Comparison of ENCODE assay signal across 9 mouse cellular contexts in the genomic region with DNA sequence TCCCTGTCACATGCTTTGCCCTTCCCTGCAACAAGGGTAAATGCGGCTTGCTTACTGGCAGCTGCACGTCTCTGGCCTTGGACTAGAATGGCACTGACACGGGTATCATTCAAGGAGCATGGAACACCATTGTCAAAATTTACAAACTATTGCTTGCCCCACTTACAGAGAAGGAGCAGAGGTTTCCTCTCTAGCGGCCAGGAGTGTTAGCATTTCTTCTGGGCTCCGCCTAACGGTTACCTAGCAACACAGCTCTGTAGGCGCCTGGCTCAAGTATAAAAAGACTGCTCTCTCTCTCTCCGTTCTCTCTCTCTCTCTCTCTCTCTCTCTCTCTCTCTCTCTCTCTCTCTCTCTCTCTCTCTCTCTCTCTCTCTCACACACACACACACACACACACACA. TPM values are rescaled to one million over a fixed set of nuclear protein-coding genes. Genes with fewer than 3 reads are reported as not detected.
DNase-seq lines count a peak whose midpoint lies in the region; ATAC-seq and TF ChIP-seq lines count a peak whose summit lies in the region.
"Had no signal": no experiment of that assay in that cellular context is flagged by ENCODE, and none has a peak within 500 bp of the region (broad histone marks: within the 10 kb centered on the region; RNA-seq: fewer than 3 reads in every experiment).

No protein-coding gene starts in this region.

- no peak for TF ChIP-seq POLR2A in cerebellum, adult 2 months (IDR thresholded peaks at IDR 0.05; ENCODE audit: borderline replicate concordance, insufficient read depth, low read length)

- H3K27me3 ChIP-seq in neural tube, embryonic 12.5 days (replicated peaks): no peaks in the 10 kb centered on the region
- H3K27me3 ChIP-seq in neural tube, embryonic 15.5 days (replicated peaks): no peaks in the 10 kb centered on the region
- no peaks in the 10 kb centered on the region for H3K27me3 ChIP-seq in forebrain, embryonic 14.5 days (replicated peaks; ENCODE audit: control insufficient read depth, insufficient read depth, low read length)
- H3K27me3 ChIP-seq in midbrain, embryonic 16.5 days (ENCODE audit: control insufficient read depth, insufficient read depth, low read depth, low read length): no peaks in the 10 kb centered on the region
- H3K27me3 ChIP-seq in cerebellum, adult 2 months (ENCODE audit: control insufficient read depth, insufficient read depth, low read length): no peaks in the 10 kb centered on the region

- H3K36me3 ChIP-seq in neural tube, embryonic 12.5 days: no peaks in the 10 kb centered on the region
- H3K36me3 ChIP-seq in neural tube, embryonic 15.5 days: no peaks in the 10 kb centered on the region
- no peaks in the 10 kb centered on the region for H3K36me3 ChIP-seq in forebrain, embryonic 14.5 days (ENCODE audit: control insufficient read depth, insufficient read depth, low read length)
- no peaks in the 10 kb centered on the region for H3K36me3 ChIP-seq in midbrain, embryonic 16.5 days (ENCODE audit: control insufficient read depth, insufficient read depth, low read length)

- no peak overlapping the region for H3K27ac ChIP-seq in neural tube, embryonic 12.5 days
- no peak overlapping the region for H3K27ac ChIP-seq in neural tube, embryonic 15.5 days (replicated peaks)
- peak overlapping the region; percentile 27; the same call in 1 of the 2 replicates for H3K27ac ChIP-seq in forebrain, embryonic 14.5 days (ENCODE audit: low read depth, low read length)
- H3K27ac ChIP-seq in midbrain, embryonic 16.5 days (ENCODE audit: low read length): 0 out of 2 replicates have a peak overlapping the region, but pooled peaks have one; percentile 43
- no peak overlapping the region for H3K27ac ChIP-seq in cerebellum, adult 2 months (ENCODE audit: insufficient read depth, low read length)

- no peaks in the 10 kb centered on the region for H3K9me3 ChIP-seq in neural tube, embryonic 12.5 days
- H3K9me3 ChIP-seq in neural tube, embryonic 15.5 days (replicated peaks): no peaks in the 10 kb centered on the region
- H3K9me3 ChIP-seq in forebrain, embryonic 14.5 days (replicated peaks; ENCODE audit: control insufficient read depth, low read length): no peaks in the 10 kb centered on the region
- H3K9me3 ChIP-seq in midbrain, embryonic 16.5 days (replicated peaks; ENCODE audit: control insufficient read depth, low read length, poor library complexity, severe bottlenecking): no peaks in the 10 kb centered on the region

- ATAC-seq in frontal cortex, adult (ENCODE audit: low TSS enrichment): peak; percentile 50; the same call in 1 of the 2 replicates
- ATAC-seq in neural tube, embryonic 12.5 days (ENCODE audit: low FRiP score, low read depth): no peak
- ATAC-seq in neural tube, embryonic 15.5 days (ENCODE audit: low FRiP score): no peak
- no peak for ATAC-seq in forebrain, embryonic 14.5 days
- no peak for ATAC-seq in midbrain, embryonic 16.5 days

- DNase-seq in frontal cortex, postnatal 14 days (ENCODE audit: low spot score in 2 of 2): no peak
- DNase-seq in forebrain, embryonic 14.5 days (ENCODE audit: low spot score): peak; percentile 82
- no peak for DNase-seq in c-Kit-positive CD71-positive TER-119-positive erythroid progenitor cells, embryonic 14.5 days (ENCODE audit: low spot score)
- no peak for DNase-seq in cerebellum, adult 2 months
- DNase-seq: layer of hippocampus, adult 9-11 months had no signal

- no peak overlapping the region for H3K4me3 ChIP-seq in neural tube, embryonic 12.5 days
- no peak overlapping the region for H3K4me3 ChIP-seq in neural tube, embryonic 15.5 days (replicated peaks)
- no peak overlapping the region for H3K4me3 ChIP-seq in forebrain, embryonic 14.5 days (ENCODE audit: low read depth, low read length)
- H3K4me3 ChIP-seq in midbrain, embryonic 16.5 days (ENCODE audit: low read depth, low read length): no peak overlapping the region
- H3K4me3 ChIP-seq in cerebellum, adult 2 months (replicated peaks; ENCODE audit: insufficient read depth, low read depth, low read length): no peak overlapping the region

- H3K4me2 ChIP-seq in neural tube, embryonic 12.5 days (replicated peaks): peak overlapping the region; percentile 24
- H3K4me2 ChIP-seq in neural tube, embryonic 15.5 days: no peak overlapping the region
- peak overlapping the region; percentile 12; the same call in 1 of the 2 replicates for H3K4me2 ChIP-seq in forebrain, embryonic 14.5 days (ENCODE audit: low read length)
- H3K4me2 ChIP-seq in midbrain, embryonic 16.5 days (ENCODE audit: low read length): peak overlapping the region; percentile 13; the same call in 1 of the 2 replicates

- no peak for TF ChIP-seq CTCF in cerebellum, adult 2 months (IDR thresholded peaks at IDR 0.05; ENCODE audit: borderline replicate concordance, insufficient read depth, low read depth, low read length)

- H3K9ac ChIP-seq in neural tube, embryonic 12.5 days: no peak overlapping the region
- no peak overlapping the region for H3K9ac ChIP-seq in neural tube, embryonic 15.5 days (replicated peaks)
- H3K9ac ChIP-seq in forebrain, embryonic 14.5 days (ENCODE audit: low read length): no peak overlapping the region
- no peak overlapping the region for H3K9ac ChIP-seq in midbrain, embryonic 16.5 days (ENCODE audit: low read depth, low read length)

- H3K4me1 ChIP-seq in neural tube, embryonic 12.5 days: peaks cover 10% of the 10 kb centered on the region
- peaks cover 19% of the 10 kb centered on the region for H3K4me1 ChIP-seq in neural tube, embryonic 15.5 days
- H3K4me1 ChIP-seq in forebrain, embryonic 14.5 days (ENCODE audit: control insufficient read depth, insufficient read depth, low read length): peaks cover 4% of the 10 kb centered on the region
- H3K4me1 ChIP-seq in midbrain, embryonic 16.5 days (ENCODE audit: control insufficient read depth, insufficient read depth, low read length): peaks cover 5% of the 10 kb centered on the region
- no peaks in the 10 kb centered on the region; the same call in 1 of the 2 replicates for H3K4me1 ChIP-seq in cerebellum, adult 2 months (ENCODE audit: control insufficient read depth, insufficient read depth, low read length)

- WGBS in neural tube, embryonic 12.5 days: 15% methylated on average over 8 of the region's 8 CpGs
- 12% methylated on average over 8 of the region's 8 CpGs for WGBS in neural tube, embryonic 15.5 days
- WGBS in forebrain, embryonic 14.5 days: 9% methylated on average over 8 of the region's 8 CpGs
- 5% methylated on average over 8 of the region's 8 CpGs for WGBS in midbrain, embryonic 16.5 days
- WGBS in cerebellum, adult 2 months: 12% methylated on average over 8 of the region's 8 CpGs

RNA-seq across cellular contexts. Expression of gene Pafah2, which starts 3.5 kb away (rescaled TPM):
- polyA plus RNA-seq in neural tube, embryonic 12.5 days (2016; fragmentation: Nextera tagmentation; extraction: Ambion mirVana): 8.1 and 8.5 TPM in 2 replicates
- polyA plus RNA-seq in neural tube, embryonic 15.5 days (2015; fragmentation: Nextera tagmentation; extraction: Ambion mirVana): 7.5 and 8.9 TPM in 2 replicates
- polyA plus RNA-seq in forebrain, embryonic 14.5 days (2014; fragmentation: Nextera tagmentation; extraction: Ambion mirVana): 7.6 and 9.8 TPM in 2 replicates
- polyA plus RNA-seq in midbrain, embryonic 16.5 days (2015; fragmentation: Nextera tagmentation; extraction: Ambion mirVana): 7.5 and 8.8 TPM in 2 replicates
- 7.1 and 8.9 TPM in 2 replicates for polyA plus RNA-seq in cerebellum, adult 2 months (2012; rRNA removed)

RNA-seq across cellular contexts. Expression of gene Extl1, which starts 8.9 kb away (rescaled TPM):
- 0.40 and 0.53 TPM in 2 replicates for polyA plus RNA-seq in neural tube, embryonic 12.5 days (2016; fragmentation: Nextera tagmentation; extraction: Ambion mirVana)
- polyA plus RNA-seq in neural tube, embryonic 15.5 days (2015; fragmentation: Nextera tagmentation; extraction: Ambion mirVana): 0.75 and 1.2 TPM in 2 replicates
- polyA plus RNA-seq in forebrain, embryonic 14.5 days (2014; fragmentation: Nextera tagmentation; extraction: Ambion mirVana): 0.14 and 0.25 TPM in 2 replicates
- polyA plus RNA-seq in midbrain, embryonic 16.5 days (2015; fragmentation: Nextera tagmentation; extraction: Ambion mirVana): 0.45 and 0.58 TPM in 2 replicates
- 10.3 and 13.0 TPM in 2 replicates for polyA plus RNA-seq in cerebellum, adult 2 months (2012; rRNA removed)

RNA-seq across cellular contexts. Expression of gene Slc30a2, which starts 49.6 kb away (rescaled TPM):
- not detected in 2 replicates for polyA plus RNA-seq in neural tube, embryonic 12.5 days (2016; fragmentation: Nextera tagmentation; extraction: Ambion mirVana)
- polyA plus RNA-seq in neural tube, embryonic 15.5 days (2015; fragmentation: Nextera tagmentation; extraction: Ambion mirVana): 0.14 and 0.20 TPM in 2 replicates
- polyA plus RNA-seq in forebrain, embryonic 14.5 days (2014; fragmentation: Nextera tagmentation; extraction: Ambion mirVana): 0.05 and 0.06 TPM in 2 replicates
- 0.26 and 0.30 TPM in 2 replicates for polyA plus RNA-seq in midbrain, embryonic 16.5 days (2015; fragmentation: Nextera tagmentation; extraction: Ambion mirVana)
- polyA plus RNA-seq in cerebellum, adult 2 months (2012; rRNA removed): 0.13 and 0.20 TPM in 2 replicates

Comparison
In these comparisons a context has a peak if more than half of its experiments do, and no peak if none do; other contexts are left out.
1. H3K27ac ChIP-seq: peak in forebrain, embryonic 14.5 days (single experiment) and midbrain, embryonic 16.5 days (single experiment); none in neural tube, embryonic 12.5 days (single experiment), neural tube, embryonic 15.5 days (single experiment) and cerebellum, adult 2 months (single experiment).